Mouse (Mus musculus) lung, postnatal 0 days (tissue): Measurements from ENCODE around the gene Gm20696.

Source experiments
- CTCF ChIP-seq: IDR thresholded peaks from 2 replicates; pipeline ENCODE4 v1.5.1; 2016; ENCODE audit warnings: antibody characterized with exemption, mild to moderate bottlenecking
- EP300 ChIP-seq: IDR thresholded peaks from 2 replicates; pipeline ENCODE4 v1.6.1; 2016; ENCODE audit warnings: antibody characterized with exemption, mild to moderate bottlenecking, control low read depth

- TF ChIP-seq CTCF (no peak), EP300 (no peak)
These were observed 125.5 kb downstream of the Gm20696 start for GRCm38 (mm10) chr6:99541105-99541504.
